Mouse (Mus musculus) Muller cell, postnatal 12 days (primary cell): ENCODE measurements at regions not wholly inside any gene's neighbourhood (a gene's known extent, or its start where the extent isn't known, plus 50 kb on each side); places are given as distances from the start of the nearest gene placed in this dataset.
"Not testable (repeated sequence)": the region's sequence is repeated elsewhere in the genome, so short reads cannot be mapped to it uniquely, and the experiment has no call there.

Experiments
- DNase-seq: peaks from one replicate; pipeline ENCODE4 v3.0.0-alpha.2; 2015; ENCODE audit errors: inconsistent ontology term

GRCm38 (mm10) chr15:96828681-96829080 is 129.2 kb upstream of the Slc38a2 start:
- no peak for DNase-seq

- DNase-seq, result no peak
Observed at GRCm38 (mm10) chr15:96827931-96828330, 128.4 kb upstream of the Slc38a2 start.

- DNase-seq, result no peak
Observed at GRCm38 (mm10) chr15:96818435-96818834, 118.9 kb upstream of the Slc38a2 start.

- no peak for DNase-seq
Observed at GRCm38 (mm10) chr15:96817626-96818025, 118.1 kb upstream of the Slc38a2 start.

- no peak for DNase-seq
Observed at GRCm38 (mm10) chr15:96816997-96817570, 117.6 kb upstream of the Slc38a2 start.

- DNase-seq, result peak; percentile 34
Observed at GRCm38 (mm10) chr15:96813472-96813871, 113.9 kb upstream of the Slc38a2 start.

- no peak for DNase-seq
Observed at GRCm38 (mm10) chr15:96802729-96803053, 103.2 kb upstream of the Slc38a2 start.

- DNase-seq, result no peak
Observed at GRCm38 (mm10) chr15:96802034-96802728, 102.7 kb upstream of the Slc38a2 start.

GRCm38 (mm10) chr15:96799228-96799627 is 99.7 kb upstream of the Slc38a2 start:
- no peak for DNase-seq

GRCm38 (mm10) chr15:96797615-96798270 is 98.2 kb upstream of the Slc38a2 start:
- DNase-seq, result no peak

GRCm38 (mm10) chr15:96794177-96794719 is 94.7 kb upstream of the Slc38a2 start:
- no peak for DNase-seq

- DNase-seq, result no peak
Observed at GRCm38 (mm10) chr15:96793251-96793650, 93.7 kb upstream of the Slc38a2 start.

GRCm38 (mm10) chr15:96791306-96791705 is 91.8 kb upstream of the Slc38a2 start:
- no peak for DNase-seq

GRCm38 (mm10) chr15:96787921-96788320 is 88.4 kb upstream of the Slc38a2 start:
- not testable (repeated sequence) for DNase-seq

- no peak for DNase-seq
Observed at GRCm38 (mm10) chr15:96784578-96784977, 85.0 kb upstream of the Slc38a2 start.

- DNase-seq, result no peak
Observed at GRCm38 (mm10) chr15:96781560-96781959, 82.0 kb upstream of the Slc38a2 start.

GRCm38 (mm10) chr15:96780606-96781005 is 81.1 kb upstream of the Slc38a2 start:
- no peak for DNase-seq

- DNase-seq, result no peak
Observed at GRCm38 (mm10) chr15:96779358-96779757, 79.8 kb upstream of the Slc38a2 start.

GRCm38 (mm10) chr15:96778321-96778926 is 78.9 kb upstream of the Slc38a2 start:
- no peak for DNase-seq

GRCm38 (mm10) chr15:96776476-96777075 is 77.0 kb upstream of the Slc38a2 start:
- DNase-seq, result no peak

- DNase-seq, result no peak
Observed at GRCm38 (mm10) chr15:96775129-96775528, 75.6 kb upstream of the Slc38a2 start.

GRCm38 (mm10) chr15:96774664-96775063 is 75.1 kb upstream of the Slc38a2 start:
- no peak for DNase-seq
